Mouse (Mus musculus) right cerebral cortex, postnatal 4 days (tissue): Measurements from ENCODE around the gene Ino80.
A peak's percentile ranks its signal among the peaks of the same experiment; 100 is the strongest.

Source experiments
- DNase-seq: peaks from one replicate; pipeline ENCODE4 v3.0.0-alpha.2; 2022

Gene Ino80

DNA sequence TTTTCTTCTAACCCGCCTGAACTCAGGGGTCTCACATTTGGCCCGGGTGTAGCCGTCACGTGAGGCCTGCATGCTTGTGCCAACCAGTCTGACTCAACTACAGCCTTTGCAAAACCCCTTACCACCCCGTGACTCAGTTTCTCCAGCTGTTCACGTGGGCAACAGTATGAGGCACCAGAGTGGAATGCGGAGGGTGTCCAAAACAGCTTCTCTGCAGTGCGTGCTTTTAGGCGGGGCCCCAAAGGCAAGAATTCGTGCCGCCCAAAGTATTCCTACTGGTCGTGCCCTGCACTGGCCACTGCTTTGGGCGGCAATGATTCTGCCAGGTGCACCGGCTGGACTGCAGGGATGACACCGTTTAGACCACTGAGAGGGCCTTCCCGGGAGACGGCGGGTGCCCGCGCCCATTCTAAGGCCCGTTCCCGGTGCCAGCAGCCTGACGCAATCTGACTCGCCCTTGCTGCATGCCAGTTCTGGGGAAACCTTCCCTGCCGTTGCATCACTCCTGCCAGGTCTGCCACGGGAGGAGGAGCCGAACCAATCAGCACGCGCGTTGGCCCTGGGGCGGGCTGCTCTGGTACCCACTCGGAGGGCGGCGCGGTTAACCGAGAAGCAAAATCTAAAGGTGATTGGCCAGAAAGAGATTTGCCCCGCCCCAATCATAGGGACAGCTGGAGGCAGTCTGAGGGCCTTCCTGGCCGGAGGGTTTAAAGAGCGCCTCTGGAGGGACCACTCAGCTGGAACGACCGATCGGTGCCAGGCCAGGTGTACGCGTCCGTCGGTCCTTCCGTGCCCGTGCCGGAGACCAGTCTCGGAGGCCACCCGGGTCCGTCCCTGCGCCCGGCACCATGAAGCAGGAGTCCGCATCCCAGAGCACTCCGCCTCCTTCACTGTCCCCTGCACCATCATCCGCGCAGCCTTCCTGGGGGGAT lies 126.7 kb downstream of the Ino80 start, which contains the start of gene Chac1:
TSS of gene Chac1 (plus strand) at position 675 of the 932 bp plus-strand sequence.
- peak; percentile 92 for DNase-seq

DNA sequence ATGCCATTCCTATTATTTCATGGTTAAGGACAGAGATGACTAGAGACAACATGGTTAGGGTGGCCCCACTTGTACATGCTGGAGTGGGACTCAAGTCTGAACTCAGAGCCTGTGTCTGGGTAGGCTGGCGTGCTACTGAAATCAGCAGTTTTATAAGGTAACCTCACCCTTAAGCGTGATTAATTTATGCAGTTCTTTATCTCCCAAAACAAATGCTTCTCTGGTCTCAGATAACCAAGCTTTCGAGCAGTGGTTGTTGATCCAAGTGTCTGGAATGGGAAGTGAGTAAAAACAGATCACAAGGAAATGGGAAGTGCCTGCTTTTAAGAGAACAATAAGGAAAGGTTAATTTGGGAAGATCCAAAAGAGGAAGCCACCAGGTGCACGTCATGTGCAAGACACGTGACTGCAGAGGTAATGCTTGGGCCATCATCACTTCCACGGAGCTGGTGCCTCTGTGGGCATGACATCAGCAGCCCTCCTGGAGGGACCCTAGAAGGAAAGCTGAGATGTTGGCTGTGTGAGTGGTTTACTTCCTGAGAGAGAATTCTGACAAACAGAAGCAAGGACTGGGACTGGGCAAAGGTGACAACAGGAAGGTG lies 132.8 kb downstream of the Ino80 start:
- DNase-seq, result no peak

DNA sequence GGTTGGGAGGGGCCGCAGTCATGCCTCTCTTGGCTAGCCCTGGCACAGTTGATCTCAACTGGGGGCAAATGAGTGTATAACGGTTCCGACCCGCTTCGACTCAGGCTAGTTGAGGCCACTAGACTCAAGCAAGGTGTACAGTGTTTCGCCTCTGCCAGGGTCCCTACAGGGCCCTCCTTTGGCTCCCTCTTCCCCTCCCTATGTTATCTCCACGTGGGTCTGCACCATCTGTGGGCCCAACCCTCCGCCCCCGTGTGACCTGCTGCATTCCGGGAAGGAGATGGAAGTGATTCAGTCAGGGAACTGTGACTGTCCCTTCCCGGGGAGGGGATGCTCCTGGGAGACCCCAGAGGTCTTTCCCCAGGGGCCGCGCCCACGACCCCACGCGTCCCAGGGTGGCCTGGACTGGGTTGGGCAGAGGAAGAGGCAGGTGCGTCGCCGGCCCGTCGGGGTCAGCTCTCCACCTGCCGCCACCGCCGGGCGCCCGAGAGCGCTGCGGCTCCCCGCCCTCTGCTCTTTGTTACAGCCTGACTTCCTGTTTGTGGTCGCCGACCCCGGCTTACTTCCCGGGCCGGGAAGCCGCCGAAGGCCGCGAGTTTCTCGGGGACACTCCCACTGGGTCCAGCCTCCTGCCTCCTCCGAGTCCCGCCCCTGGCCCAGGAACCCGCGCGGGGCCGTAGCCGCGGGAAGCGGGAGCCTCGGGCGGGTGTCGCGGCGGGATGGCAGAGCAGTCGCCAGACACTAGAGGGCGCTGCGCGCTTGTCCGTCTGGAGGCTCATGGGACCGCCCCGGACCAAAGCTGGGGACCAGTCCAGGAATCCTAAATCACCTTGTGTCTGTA lies 139.8 kb downstream of the Ino80 start:
- peak; percentile 94 for DNase-seq

GRCm38 (mm10) chr2:119336470-119336869 lies 141.0 kb downstream of the Ino80 start:
- no peak for DNase-seq

GRCm38 (mm10) chr2:119336002-119336401 lies 141.5 kb downstream of the Ino80 start:
- no peak for DNase-seq

DNA sequence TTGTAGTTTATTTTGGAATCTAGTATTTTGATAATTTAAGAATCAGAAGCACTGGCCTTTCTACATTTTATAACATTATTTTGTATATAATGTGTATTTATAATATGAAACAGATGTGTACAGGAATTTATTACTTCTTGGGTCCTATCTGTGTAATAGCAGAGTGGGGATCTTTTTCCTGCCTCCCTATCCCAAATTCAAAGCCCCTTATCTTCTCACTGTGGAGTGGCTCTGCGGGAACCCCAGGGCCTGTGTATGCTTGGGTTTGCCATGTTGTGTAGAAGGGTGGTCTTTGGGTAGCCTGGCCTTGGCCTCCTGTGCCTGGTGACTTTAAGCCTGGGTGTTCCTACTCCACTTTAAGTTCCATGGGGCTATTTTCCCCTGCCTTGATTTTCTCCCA lies 142.0 kb downstream of the Ino80 start:
- no peak for DNase-seq

- no peak for DNase-seq
These were observed 142.4 kb downstream of the Ino80 start for GRCm38 (mm10) chr2:119334964-119335525.

GRCm38 (mm10) chr2:119334135-119334534 lies 143.4 kb downstream of the Ino80 start:
- no peak for DNase-seq

- no peak for DNase-seq
These were observed 145.3 kb downstream of the Ino80 start for GRCm38 (mm10) chr2:119332177-119332661.

GRCm38 (mm10) chr2:119330795-119331194 lies 146.7 kb downstream of the Ino80 start:
- DNase-seq, result no peak

DNA sequence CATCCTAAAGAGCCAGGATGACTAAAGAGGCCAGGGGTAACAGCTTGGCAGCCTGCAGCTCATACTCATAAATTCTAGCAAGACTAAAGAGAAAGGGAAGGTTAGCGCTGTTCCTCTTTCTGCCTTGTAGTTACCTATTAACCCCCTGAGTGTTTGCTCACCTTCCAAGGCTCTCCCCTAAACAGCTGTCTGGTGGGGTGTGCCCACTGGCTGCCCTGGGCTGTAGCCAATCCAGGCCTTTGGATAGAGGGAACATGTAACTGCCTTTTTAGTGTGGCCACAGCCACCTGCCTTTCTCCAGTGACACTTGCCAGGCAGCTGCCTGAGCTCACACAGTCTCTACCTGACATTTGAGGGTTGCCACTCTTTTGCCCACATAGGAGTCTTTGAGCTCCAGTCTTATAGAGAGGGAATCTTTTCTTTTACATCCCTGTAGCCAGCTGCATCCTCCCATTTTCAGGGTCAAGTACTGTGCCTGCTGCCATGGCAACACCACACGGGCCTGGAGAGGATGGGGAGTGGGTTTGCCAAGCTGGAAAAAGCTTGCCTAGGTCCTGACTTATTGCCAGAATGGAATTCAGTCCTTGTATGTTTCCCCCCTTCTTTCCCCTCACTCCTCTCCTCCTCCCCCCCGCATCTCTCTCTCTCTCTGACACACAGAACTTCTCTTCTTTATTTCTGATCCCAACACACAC lies 148.2 kb downstream of the Ino80 start:
- no peak for DNase-seq

GRCm38 (mm10) chr2:119328546-119328945 lies 148.9 kb downstream of the Ino80 start:
- DNase-seq, result no peak

GRCm38 (mm10) chr2:119327942-119328526 lies 149.5 kb downstream of the Ino80 start:
- no peak for DNase-seq

DNA sequence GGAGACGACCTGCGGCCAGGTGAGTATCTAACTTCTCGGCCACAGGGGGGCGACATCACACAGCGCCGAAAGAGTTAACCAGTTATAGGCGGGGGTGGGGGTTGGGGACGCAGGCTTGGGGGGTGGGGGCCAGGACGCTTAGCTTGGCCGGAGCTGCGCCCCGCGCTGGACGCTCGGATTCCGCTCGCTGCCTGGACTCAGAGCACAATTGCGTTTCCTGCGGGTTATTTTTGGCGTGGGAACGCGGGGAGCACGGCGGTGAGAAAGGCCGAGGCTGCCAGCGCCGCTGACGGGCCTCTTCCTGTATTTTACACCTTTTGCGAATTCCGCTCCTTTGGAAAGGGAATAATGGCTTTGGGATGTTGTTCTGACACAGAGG lies 150.4 kb downstream of the Ino80 start:
- DNase-seq, result peak; percentile 56

DNA sequence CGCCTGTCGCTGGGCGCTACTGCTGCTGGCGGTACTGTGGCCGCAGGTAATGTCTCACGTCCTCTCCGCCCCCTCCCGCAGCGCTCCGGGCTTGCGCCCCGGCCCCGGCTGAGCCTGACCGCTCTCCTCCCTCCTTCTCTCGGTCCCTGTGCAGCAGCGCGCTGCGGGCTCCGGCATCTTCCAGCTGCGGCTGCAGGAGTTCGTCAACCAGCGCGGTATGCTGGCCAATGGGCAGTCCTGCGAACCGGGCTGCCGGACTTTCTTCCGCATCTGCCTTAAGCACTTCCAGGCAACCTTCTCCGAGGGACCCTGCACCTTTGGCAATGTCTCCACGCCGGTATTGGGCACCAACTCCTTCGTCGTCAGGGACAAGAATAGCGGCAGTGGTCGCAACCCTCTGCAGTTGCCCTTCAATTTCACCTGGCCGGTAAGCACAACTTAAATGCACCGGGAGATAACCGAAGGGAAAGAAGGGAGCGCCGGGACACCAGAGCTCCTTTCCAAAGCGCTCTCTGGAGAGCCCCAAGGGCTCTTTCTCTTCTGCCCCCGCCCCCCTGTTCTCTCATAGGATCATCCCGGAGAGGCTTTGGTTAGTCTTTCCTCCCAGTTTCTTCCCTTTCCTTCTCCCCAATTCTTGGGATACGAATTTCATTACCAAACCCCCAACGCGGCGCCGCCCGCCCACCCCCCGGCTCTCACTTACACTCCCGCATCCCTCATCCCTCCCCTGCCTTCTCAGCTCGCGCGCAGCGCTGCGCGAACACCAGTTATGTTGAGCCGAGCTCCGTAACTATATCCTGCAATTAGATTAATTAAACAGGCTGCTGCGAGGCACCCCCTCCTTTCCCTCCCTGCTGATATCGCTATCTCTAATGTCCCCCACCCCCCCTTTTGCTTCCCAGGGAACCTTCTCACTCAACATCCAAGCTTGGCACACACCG lies 151.1 kb downstream of the Ino80 start:
- peak; percentile 30 for DNase-seq

DNA sequence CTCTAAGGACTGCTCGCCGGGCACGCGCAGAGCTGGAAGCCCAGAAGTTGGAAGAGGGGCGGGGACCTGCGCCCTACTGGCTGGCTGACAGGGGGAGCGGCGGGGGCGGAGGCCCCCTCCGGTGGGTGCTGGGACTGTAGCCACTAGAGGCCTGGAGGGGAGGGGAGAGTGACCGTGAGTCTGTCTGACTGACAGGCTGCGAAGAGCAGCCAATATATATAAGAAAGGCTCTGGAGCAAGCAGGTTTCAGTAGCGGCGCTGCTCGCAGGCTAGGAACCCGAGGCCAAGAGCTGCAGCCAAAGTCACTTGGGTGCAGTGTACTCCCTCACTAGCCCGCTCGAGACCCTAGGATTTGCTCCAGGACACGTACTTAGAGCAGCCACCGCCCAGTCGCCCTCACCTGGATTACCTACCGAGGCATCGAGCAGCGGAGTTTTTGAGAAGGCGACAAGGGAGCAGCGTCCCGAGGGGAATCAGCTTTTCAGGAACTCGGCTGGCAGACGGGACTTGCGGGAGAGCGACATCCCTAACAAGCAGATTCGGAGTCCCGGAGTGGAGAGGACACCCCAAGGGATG lies 151.8 kb downstream of the Ino80 start, which contains the start of gene Dll4:
TSS of gene Dll4 (plus strand) at position 217 of the 576 bp plus-strand sequence.
- peak; percentile 31 for DNase-seq

GRCm38 (mm10) chr2:119324576-119325318 lies 152.7 kb downstream of the Ino80 start:
- no peak for DNase-seq

DNA sequence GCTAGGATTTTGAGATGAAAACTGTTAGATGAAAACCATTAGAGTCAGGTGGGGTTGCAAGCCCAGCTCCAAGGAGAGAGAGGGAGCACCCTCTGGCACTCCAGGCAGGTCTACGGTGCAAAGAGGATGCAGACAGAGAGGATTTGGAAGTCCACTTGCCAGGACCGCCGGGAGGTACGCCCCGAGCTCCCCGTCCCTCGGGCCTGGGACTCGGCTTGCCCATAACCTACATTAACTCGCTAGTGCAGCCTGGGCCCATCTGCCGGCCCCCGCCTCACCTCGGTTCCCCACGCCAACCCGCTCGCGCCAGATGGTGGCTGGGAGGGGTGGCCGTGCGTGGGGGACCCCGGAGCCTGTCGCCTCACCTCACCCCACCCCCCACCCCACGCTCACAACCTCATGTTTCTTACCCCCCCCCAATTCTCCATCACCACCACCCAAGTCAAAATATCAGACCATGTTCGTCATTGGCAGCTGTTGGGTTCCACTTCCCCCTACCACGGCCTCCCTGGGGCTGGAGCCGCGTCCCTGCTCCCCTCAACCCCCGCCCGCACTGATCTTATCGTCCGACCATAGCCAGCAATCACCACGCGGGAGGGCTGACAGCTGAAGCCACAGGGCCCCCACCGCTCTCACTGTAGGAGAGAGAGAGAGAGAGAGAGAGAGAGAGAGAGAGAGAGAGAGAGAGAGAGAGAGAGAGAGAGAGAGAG lies 153.5 kb downstream of the Ino80 start:
- no peak for DNase-seq
